Mouse (Mus musculus): ENCODE measurements around the gene Ubc. TPM values are rescaled to one million over a fixed set of nuclear protein-coding genes. Genes with fewer than 3 reads are reported as not detected.

Ubc gene
- polyA plus RNA-seq, 1 experiment from 2014 or later = 833 TPM

DNA sequence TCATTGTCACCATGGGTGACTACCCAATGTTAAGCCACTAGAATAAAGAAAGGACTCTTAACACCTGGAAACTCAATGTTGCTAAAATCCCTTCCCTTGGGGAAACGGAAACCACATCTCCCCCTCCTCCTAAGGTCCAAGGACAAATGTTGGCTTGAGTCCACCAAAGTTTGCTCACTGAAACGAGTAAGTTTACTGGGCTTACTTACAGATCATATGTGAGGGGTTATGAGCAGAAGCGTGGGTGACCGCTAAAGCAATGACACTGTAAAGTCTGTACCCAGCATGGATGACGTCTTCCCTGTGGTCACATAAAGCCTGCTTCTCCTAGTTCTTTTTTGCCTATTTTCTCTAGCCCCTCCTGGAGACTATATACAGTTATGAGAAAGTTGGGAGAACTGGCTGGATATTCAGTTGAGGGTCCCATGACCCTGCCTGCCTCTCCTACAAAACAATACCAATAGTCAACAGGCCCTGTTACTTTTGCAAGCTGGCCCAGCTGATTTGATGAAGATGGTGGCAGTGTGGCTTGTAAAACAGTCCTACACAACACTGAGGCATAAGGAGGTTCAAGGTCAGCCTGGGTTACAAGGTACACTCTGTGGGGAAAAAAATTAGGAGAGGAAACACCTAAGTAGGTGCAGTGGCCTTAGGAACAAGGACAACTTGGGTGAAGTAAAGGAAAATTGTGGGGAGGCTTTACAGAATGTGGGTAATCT lies 7.9 kb downstream of the Ubc start:
- 80% methylated on average over 5 of the region's 5 CpGs for WGBS (ENCODE audit: insufficient replicate concordance)
- Histone ChIP-seq H3K9ac (ENCODE audit: low read depth, low read length) (no peak overlapping the region), H3K4me1 (ENCODE audit: control insufficient read depth, insufficient read depth, low read length) (no peaks in the 10 kb centered on the region), H3K36me3 (ENCODE audit: control insufficient read depth, insufficient read depth, low read length) (peaks cover 15% of the 10 kb centered on the region), H3K27me3 (ENCODE audit: control insufficient read depth, insufficient read depth, low read length) (no peaks in the 10 kb centered on the region), H3K9me3 (replicated peaks; ENCODE audit: control insufficient read depth, low read length) (no peaks in the 10 kb centered on the region), H3K4me3 (ENCODE audit: low read depth, low read length) (no peak overlapping the region), H3K4me2 (no peak overlapping the region), H3K27ac (ENCODE audit: low read depth, low read length) (no peak overlapping the region)
- no peak for ATAC-seq (replicated peaks; ENCODE audit: insufficient number of reproducible peaks, low FRiP score, low TSS enrichment)

DNA sequence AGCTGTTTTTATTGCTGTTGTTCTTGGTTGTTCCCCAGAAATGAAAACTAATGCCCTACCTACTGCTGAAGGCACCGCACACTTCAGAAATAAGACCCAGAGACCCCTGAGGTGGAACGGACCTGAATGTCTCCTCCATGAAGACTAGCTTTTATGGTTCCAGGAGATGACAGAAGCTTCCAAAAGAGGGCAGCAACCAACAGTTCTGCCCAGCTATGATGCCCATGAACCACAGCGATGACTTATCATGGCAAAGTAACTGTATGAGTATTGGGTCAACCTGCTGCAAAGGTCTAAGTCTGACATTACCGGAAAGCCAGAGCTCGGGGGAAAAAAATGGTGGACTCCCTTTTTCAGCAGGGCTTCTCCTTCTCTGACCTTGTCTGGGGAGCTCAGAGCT lies 11.1 kb downstream of the Ubc start:
- H3K4me2 ChIP-seq = no peak overlapping the region
- H3K9ac ChIP-seq (ENCODE audit: low read depth, low read length) = no peak overlapping the region
- no peaks in the 10 kb centered on the region for H3K9me3 ChIP-seq (replicated peaks; ENCODE audit: control insufficient read depth, low read length)
- no peak for ATAC-seq (replicated peaks; ENCODE audit: insufficient number of reproducible peaks, low FRiP score, low TSS enrichment)
- no peaks in the 10 kb centered on the region for H3K27me3 ChIP-seq (ENCODE audit: control insufficient read depth, insufficient read depth, low read length)
- 82% methylated on average over 5 of the region's 5 CpGs for WGBS (ENCODE audit: insufficient replicate concordance)
- no peak overlapping the region for H3K4me3 ChIP-seq (ENCODE audit: low read depth, low read length)
- H3K27ac ChIP-seq (ENCODE audit: low read depth, low read length) = no peak overlapping the region
- H3K36me3 ChIP-seq (ENCODE audit: control insufficient read depth, insufficient read depth, low read length) = no peaks in the 10 kb centered on the region
- no peaks in the 10 kb centered on the region for H3K4me1 ChIP-seq (ENCODE audit: control insufficient read depth, insufficient read depth, low read length)

DNA sequence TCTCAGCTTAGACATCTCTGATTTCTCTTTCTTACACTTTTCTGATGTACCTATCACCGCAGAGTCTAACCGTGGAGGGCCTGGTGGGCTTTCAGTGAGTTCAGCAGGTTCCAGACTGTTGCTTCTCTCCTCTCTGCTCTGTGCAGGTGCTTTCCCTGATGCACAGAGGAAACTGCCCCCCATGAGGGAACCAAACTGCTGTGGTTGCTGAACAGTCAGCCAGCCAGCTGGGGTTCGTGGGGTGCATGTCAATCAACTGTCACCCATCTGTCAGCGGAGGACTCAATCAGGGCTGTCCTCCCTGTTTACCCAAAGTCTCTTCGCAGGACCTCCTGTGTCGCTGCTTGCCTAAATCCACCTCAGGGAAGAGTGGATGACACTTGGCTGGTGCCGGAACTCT lies 12.8 kb downstream of the Ubc start:
- H3K9me3 ChIP-seq (replicated peaks; ENCODE audit: control insufficient read depth, low read length) = no peaks in the 10 kb centered on the region
- no peak overlapping the region for H3K4me3 ChIP-seq (ENCODE audit: low read depth, low read length)
- ATAC-seq (replicated peaks; ENCODE audit: insufficient number of reproducible peaks, low FRiP score, low TSS enrichment) = no peak
- H3K4me2 ChIP-seq = no peak overlapping the region
- H3K27me3 ChIP-seq (ENCODE audit: control insufficient read depth, insufficient read depth, low read length) = no peaks in the 10 kb centered on the region
- no peak overlapping the region for H3K27ac ChIP-seq (ENCODE audit: low read depth, low read length)
- WGBS (ENCODE audit: insufficient replicate concordance) = 67% methylated on average over 7 of the region's 7 CpGs
- no peak overlapping the region for H3K9ac ChIP-seq (ENCODE audit: low read depth, low read length)
- no peaks in the 10 kb centered on the region for H3K4me1 ChIP-seq (ENCODE audit: control insufficient read depth, insufficient read depth, low read length)
- no peaks in the 10 kb centered on the region for H3K36me3 ChIP-seq (ENCODE audit: control insufficient read depth, insufficient read depth, low read length)

DNA sequence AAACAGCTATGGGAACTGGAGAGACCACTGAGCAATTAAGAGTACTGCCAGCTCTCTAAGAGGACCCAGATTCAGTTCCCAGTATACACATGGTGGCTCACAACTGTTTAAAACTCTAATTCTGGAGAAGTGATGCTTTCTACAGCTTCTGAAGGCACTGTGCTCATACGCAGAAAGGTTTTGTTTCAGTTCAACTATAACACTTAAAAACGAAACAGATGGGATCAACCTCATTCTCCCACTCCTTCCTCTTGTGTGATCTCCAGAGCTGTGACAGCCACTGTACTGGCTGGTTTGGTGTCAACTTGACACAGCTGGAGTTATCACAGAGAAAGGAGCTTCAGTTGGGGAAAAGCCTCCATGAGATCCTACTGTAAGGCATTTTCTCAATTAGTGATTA lies 14.1 kb downstream of the Ubc start:
- Histone ChIP-seq H3K9ac (ENCODE audit: low read depth, low read length) (no peak overlapping the region), H3K4me3 (ENCODE audit: low read depth, low read length) (no peak overlapping the region), H3K9me3 (replicated peaks; ENCODE audit: control insufficient read depth, low read length) (no peaks in the 10 kb centered on the region), H3K4me1 (ENCODE audit: control insufficient read depth, insufficient read depth, low read length) (no peaks in the 10 kb centered on the region), H3K4me2 (no peak overlapping the region), H3K27me3 (ENCODE audit: control insufficient read depth, insufficient read depth, low read length) (no peaks in the 10 kb centered on the region), H3K27ac (ENCODE audit: low read depth, low read length) (no peak overlapping the region), H3K36me3 (ENCODE audit: control insufficient read depth, insufficient read depth, low read length) (no peaks in the 10 kb centered on the region)
- ATAC-seq (replicated peaks; ENCODE audit: insufficient number of reproducible peaks, low FRiP score, low TSS enrichment) = no peak
- WGBS (ENCODE audit: insufficient replicate concordance) = 85% methylated on average over 2 of the region's 2 CpGs

DNA sequence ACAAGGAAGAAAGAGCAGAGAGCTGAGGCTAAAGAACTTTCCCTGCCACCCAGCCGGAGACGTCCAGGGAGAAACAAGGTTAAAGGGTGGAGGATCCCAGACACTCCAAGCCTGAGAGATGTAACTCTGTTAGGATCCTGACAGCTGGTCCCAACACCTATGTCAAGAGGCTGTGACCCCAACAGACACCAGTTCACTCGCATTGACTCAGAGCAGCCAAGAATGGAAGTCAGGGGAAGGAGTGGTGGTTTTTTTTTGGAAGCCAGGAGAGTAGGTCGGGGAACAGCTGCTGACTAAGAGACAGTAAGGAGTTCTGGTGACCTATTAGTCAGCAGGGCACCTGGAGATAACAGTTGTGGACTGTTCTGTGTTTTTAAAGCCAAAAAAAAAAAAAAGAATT lies 18.0 kb downstream of the Ubc start:
- Histone ChIP-seq H3K27ac (ENCODE audit: low read depth, low read length) (no peak overlapping the region), H3K27me3 (ENCODE audit: control insufficient read depth, insufficient read depth, low read length) (no peaks in the 10 kb centered on the region), H3K4me3 (ENCODE audit: low read depth, low read length) (no peak overlapping the region), H3K9me3 (replicated peaks; ENCODE audit: control insufficient read depth, low read length) (no peaks in the 10 kb centered on the region), H3K4me2 (no peak overlapping the region), H3K36me3 (ENCODE audit: control insufficient read depth, insufficient read depth, low read length) (no peaks in the 10 kb centered on the region), H3K9ac (ENCODE audit: low read depth, low read length) (no peak overlapping the region), H3K4me1 (ENCODE audit: control insufficient read depth, insufficient read depth, low read length) (no peaks in the 10 kb centered on the region)
- WGBS (ENCODE audit: insufficient replicate concordance) = 57% methylated on average over 4 of the region's 4 CpGs
- ATAC-seq (replicated peaks; ENCODE audit: insufficient number of reproducible peaks, low FRiP score, low TSS enrichment) = no peak

DNA sequence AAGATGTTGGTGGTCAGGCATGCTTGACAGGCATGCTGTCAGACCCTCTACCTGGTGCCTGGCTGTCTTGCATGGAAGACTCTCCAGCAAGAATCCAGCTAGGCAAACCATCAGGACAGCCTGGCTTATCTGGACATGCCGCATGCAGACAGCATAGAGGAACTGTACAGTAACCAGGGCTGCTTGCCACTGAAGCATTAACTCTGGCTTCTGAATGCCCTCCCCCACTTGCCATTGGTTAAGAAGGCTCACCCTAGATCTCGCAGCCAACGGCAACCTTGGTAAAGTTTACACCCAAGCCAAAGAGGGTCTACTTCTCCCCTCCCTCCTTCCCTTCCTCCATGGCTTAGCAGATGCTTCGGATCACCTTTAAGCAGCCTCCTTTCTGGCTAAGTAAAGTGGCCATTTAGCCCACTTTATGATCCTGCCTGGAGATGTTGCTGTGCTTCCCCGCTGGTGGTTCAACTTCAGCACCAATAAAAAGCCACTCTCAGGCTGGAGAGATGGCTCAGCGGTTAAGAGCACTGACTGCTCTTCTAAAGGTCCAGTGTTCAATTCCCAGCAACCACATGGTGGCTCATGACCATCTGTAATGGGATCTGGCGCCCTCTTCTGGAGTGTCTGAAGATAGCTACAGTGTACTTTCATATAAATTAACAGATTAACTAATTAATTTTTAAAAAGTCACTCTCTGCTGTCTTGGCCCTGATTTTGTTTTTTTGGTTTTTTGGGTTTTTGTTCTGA lies 18.9 kb downstream of the Ubc start:
- H3K4me2 ChIP-seq = no peak overlapping the region
- no peak overlapping the region for H3K4me3 ChIP-seq (ENCODE audit: low read depth, low read length)
- H3K27ac ChIP-seq (ENCODE audit: low read depth, low read length) = no peak overlapping the region
- H3K9ac ChIP-seq (ENCODE audit: low read depth, low read length) = no peak overlapping the region
- ATAC-seq (replicated peaks; ENCODE audit: insufficient number of reproducible peaks, low FRiP score, low TSS enrichment) = no peak
- no peaks in the 10 kb centered on the region for H3K36me3 ChIP-seq (ENCODE audit: control insufficient read depth, insufficient read depth, low read length)
- no peaks in the 10 kb centered on the region for H3K9me3 ChIP-seq (replicated peaks; ENCODE audit: control insufficient read depth, low read length)
- H3K4me1 ChIP-seq (ENCODE audit: control insufficient read depth, insufficient read depth, low read length) = no peaks in the 10 kb centered on the region
- WGBS (ENCODE audit: insufficient replicate concordance) = 69% methylated on average over 7 of the region's 7 CpGs
- no peaks in the 10 kb centered on the region for H3K27me3 ChIP-seq (ENCODE audit: control insufficient read depth, insufficient read depth, low read length)

DNA sequence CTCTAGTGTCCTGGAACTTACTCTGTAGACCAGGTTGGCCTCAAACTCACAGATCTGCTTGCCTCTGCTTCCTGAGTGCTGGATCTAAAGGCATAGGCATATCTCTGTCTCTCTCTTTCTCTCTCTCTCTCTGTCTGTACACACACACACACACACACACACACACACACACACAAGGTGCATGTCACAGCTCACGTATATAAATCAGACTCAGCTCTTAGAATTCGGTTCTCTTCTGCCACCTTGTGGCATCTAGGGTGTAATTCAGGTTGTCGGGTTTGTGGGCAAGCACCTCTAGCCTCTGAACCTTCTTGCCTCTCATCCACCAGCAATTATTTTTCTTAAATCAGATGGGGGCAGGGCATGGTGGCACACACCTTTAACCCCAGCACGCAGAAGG lies 21.4 kb downstream of the Ubc start:
- H3K4me3 ChIP-seq (ENCODE audit: low read depth, low read length) = no peak overlapping the region
- no peak overlapping the region for H3K9ac ChIP-seq (ENCODE audit: low read depth, low read length)
- H3K4me1 ChIP-seq (ENCODE audit: control insufficient read depth, insufficient read depth, low read length) = 0 out of 2 replicates have a peak, but pooled peaks cover 2% of the 10 kb centered on the region
- no peak overlapping the region for H3K27ac ChIP-seq (ENCODE audit: low read depth, low read length)
- no peaks in the 10 kb centered on the region for H3K27me3 ChIP-seq (ENCODE audit: control insufficient read depth, insufficient read depth, low read length)
- peak; percentile 27; the same call in 1 of the 2 replicates for ATAC-seq (replicated peaks; ENCODE audit: insufficient number of reproducible peaks, low FRiP score, low TSS enrichment)
- H3K9me3 ChIP-seq (replicated peaks; ENCODE audit: control insufficient read depth, low read length) = peaks cover 2% of the 10 kb centered on the region; the same call in 1 of the 2 replicates
- 2% methylated on average over 4 of the region's 4 CpGs for WGBS (ENCODE audit: insufficient replicate concordance)
- no peak overlapping the region for H3K4me2 ChIP-seq
- H3K36me3 ChIP-seq (ENCODE audit: control insufficient read depth, insufficient read depth, low read length) = no peaks in the 10 kb centered on the region

DNA sequence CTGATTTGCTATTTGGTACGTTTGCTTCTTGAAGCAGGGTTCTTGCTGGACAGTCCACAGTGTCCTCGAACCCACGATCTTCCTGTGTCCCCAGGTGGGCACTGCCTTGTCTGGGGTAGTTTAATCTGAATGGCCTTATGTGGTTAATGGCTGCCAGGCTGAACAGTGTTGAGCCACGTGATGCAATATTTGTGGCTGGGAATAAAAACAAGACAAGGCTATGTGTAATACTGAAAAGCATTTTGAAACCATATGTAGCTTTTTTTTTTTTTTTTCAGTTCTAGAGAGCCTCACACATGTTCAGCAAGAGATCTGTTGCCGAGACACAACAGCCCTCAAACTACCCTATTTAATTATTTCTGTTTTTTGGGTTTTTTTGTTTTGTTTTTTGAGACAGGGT lies 21.8 kb downstream of the Ubc start:
- H3K9me3 ChIP-seq (replicated peaks; ENCODE audit: control insufficient read depth, low read length) = peaks cover 2% of the 10 kb centered on the region; the same call in 1 of the 2 replicates
- H3K27ac ChIP-seq (ENCODE audit: low read depth, low read length) = no peak overlapping the region
- no peaks in the 10 kb centered on the region for H3K36me3 ChIP-seq (ENCODE audit: control insufficient read depth, insufficient read depth, low read length)
- H3K9ac ChIP-seq (ENCODE audit: low read depth, low read length) = no peak overlapping the region
- ATAC-seq (replicated peaks; ENCODE audit: insufficient number of reproducible peaks, low FRiP score, low TSS enrichment) = no peak
- no peaks in the 10 kb centered on the region for H3K27me3 ChIP-seq (ENCODE audit: control insufficient read depth, insufficient read depth, low read length)
- H3K4me3 ChIP-seq (ENCODE audit: low read depth, low read length) = no peak overlapping the region
- no peak overlapping the region for H3K4me2 ChIP-seq
- 70% methylated on average over 5 of the region's 5 CpGs for WGBS (ENCODE audit: insufficient replicate concordance)
- H3K4me1 ChIP-seq (ENCODE audit: control insufficient read depth, insufficient read depth, low read length) = 0 out of 2 replicates have a peak, but pooled peaks cover 2% of the 10 kb centered on the region
